Mouse (Mus musculus) midbrain, embryonic 13.5 days (tissue): Measurements from ENCODE around the gene Ralbp1. TPM values are rescaled to one million over a fixed set of nuclear protein-coding genes. Genes with fewer than 3 reads are reported as not detected.
A peak's percentile ranks its signal among the peaks of the same experiment; 100 is the strongest.

Experiments
- ATAC-seq: fragments of 200-750 bp; cut with Nextera tagmentation; 2 replicates; pipeline ENCODE4 v1.8.0; 2017; ENCODE audit warnings: mild to moderate bottlenecking, moderate TSS enrichment, moderate library complexity
- H3K27ac ChIP-seq: fragments of 300-500 bp; sonication (generic); 2 replicates; pipeline ENCODE4 v1.5.1; 2015; ENCODE audit warnings: inconsistent platforms, mild to moderate bottlenecking, moderate library complexity
- H3K27me3 ChIP-seq: fragments of 300-500 bp; sonication (generic); 2 replicates; pipeline ENCODE4 v1.6.1; 2015; ENCODE audit warnings: mild to moderate bottlenecking, inconsistent platforms
- H3K36me3 ChIP-seq: fragments of 300-500 bp; sonication (generic); 2 replicates; pipeline ENCODE4 v1.6.1; 2015; ENCODE audit warnings: mild to moderate bottlenecking, inconsistent platforms
- H3K4me1 ChIP-seq: fragments of 300-500 bp; sonication (generic); replicated peaks from 2 replicates; pipeline ENCODE4 v1.6.1; 2015; ENCODE audit warnings: inconsistent platforms
- H3K4me2 ChIP-seq: fragments of 300-500 bp; sonication (generic); replicated peaks from 2 replicates; pipeline ENCODE4 v1.6.1; 2015; ENCODE audit warnings: moderate library complexity, mild to moderate bottlenecking, inconsistent platforms
- H3K4me3 ChIP-seq: fragments of 300-500 bp; sonication (generic); replicated peaks from 2 replicates; pipeline ENCODE4 v1.5.1; 2015; ENCODE audit warnings: mild to moderate bottlenecking, inconsistent platforms
- H3K9ac ChIP-seq: fragments of 300-500 bp; sonication (generic); replicated peaks from 2 replicates; pipeline ENCODE4 v1.6.1; 2015; ENCODE audit warnings: mild to moderate bottlenecking, inconsistent platforms
- H3K9me3 ChIP-seq: fragments of 300-500 bp; sonication (generic); 2 replicates; pipeline ENCODE4 v1.6.1; 2016; ENCODE audit warnings: mild to moderate bottlenecking, inconsistent platforms
- WGBS: fragments of 180-500 bp; shearing (Covaris S2); methylation state at CpG from one replicate; pipeline ENCODE4 v1.1.7; 2015; 5-methylcytosine and 5-hydroxymethylcytosine counted together
- polyA plus RNA-seq: library from polyadenylated mRNA; unstranded; fragments of >200 nt; fragmentation: Nextera tagmentation; extraction: Ambion mirVana; gene quantifications from 2 replicates; pipeline ENCODE4 v1.2.1, GENCODE M21; 2015

Ralbp1 gene
- polyA plus RNA-seq, 1 experiment from 2014 or later = 49.8 TPM

DNA sequence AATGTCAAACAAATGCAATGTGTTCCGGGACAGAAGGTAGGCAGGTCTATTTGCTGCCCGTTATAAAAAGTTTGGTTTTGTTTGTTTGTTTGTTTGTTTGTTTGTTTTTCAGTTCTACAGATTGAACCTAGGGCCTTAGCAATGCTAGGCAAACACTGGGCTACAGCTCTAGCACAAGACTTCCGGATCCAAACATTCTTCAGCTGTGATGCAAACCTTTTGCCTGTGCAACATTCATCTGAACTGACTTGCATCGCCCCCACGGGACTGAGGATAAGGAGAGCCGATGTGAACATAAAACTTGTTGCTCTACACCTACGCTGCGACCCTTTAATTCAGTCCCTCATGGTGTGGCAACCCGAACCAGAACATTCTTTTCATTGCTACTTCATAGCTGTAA is 973 bp upstream of the Ralbp1 start:
- Histone ChIP-seq H3K36me3 (no peaks in the 10 kb centered on the region), H3K4me2 (peak overlapping the region; percentile 96), H3K9ac (peak overlapping the region; percentile 76), H3K9me3 (no peaks in the 10 kb centered on the region), H3K27ac (peak overlapping the region; percentile 92), H3K27me3 (no peaks in the 10 kb centered on the region), H3K4me3 (peak overlapping the region; percentile 98), H3K4me1 (peaks cover 36% of the 10 kb centered on the region)
- ATAC-seq = no peak
- 83% methylated on average over 9 of the region's 9 CpGs for WGBS

GRCm38 (mm10) chr17:65885398-65885696 is 251 bp downstream of the Ralbp1 start:
- WGBS = 0% methylated on average over 11 of the region's 11 CpGs
- no peak for ATAC-seq

GRCm38 (mm10) chr17:65884691-65885397 is 754 bp downstream of the Ralbp1 start:
- peak overlapping the region; percentile 92 for H3K27ac ChIP-seq
- under 1% methylated on average over 63 of the region's 67 CpGs for WGBS
- H3K4me3 ChIP-seq = peak overlapping the region; percentile 98
- peak overlapping the region; percentile 94 for H3K9ac ChIP-seq
- ATAC-seq = peak; percentile 100
- H3K9me3 ChIP-seq = no peaks in the 10 kb centered on the region
- H3K36me3 ChIP-seq = no peaks in the 10 kb centered on the region
- H3K27me3 ChIP-seq = no peaks in the 10 kb centered on the region
- H3K4me1 ChIP-seq = peaks cover 36% of the 10 kb centered on the region
- H3K4me2 ChIP-seq = peak overlapping the region; percentile 96

More at GRCm38 (mm10) chr17:65885398-65885696, 251 bp downstream of the Ralbp1 start:
- H3K36me3 ChIP-seq = no peaks in the 10 kb centered on the region
- peak overlapping the region; percentile 98 for H3K4me3 ChIP-seq
- H3K4me2 ChIP-seq = peak overlapping the region; percentile 96
- no peaks in the 10 kb centered on the region for H3K9me3 ChIP-seq
- H3K9ac ChIP-seq = peak overlapping the region; percentile 76
- no peaks in the 10 kb centered on the region for H3K27me3 ChIP-seq
- peak overlapping the region; percentile 92 for H3K27ac ChIP-seq
- peaks cover 36% of the 10 kb centered on the region for H3K4me1 ChIP-seq

DNA sequence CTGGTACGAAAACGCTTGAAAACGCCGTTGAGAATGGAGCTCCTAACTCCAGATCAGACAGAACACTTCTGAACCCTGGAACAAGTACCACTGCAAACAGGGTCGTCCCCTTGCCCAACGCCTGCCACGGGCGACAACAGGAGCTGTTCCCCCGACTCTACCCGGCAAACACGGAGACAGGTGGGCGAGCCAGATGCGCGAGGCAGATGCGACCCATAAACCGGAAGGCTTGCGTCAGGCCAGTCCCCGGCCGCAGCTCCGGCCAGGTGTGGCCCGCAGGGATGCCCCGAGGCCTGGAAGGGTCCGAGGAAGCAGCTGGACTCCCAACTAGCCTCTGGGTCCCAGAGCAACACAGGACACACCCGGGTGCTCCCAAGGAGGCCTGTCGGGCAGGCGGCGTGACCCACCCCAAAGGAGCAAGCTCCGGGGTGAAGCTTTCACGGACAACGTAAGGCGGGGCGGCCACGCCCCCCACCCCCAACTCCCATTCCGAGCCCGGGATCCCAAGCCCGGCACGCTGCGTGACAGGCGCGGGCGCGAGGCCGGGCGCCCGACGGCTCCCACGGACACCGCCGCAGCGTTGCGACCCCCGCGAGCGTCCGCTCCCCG is 1.4 kb downstream of the Ralbp1 start:
- Histone ChIP-seq H3K27me3 (no peaks in the 10 kb centered on the region), H3K9ac (peak overlapping the region; percentile 94), H3K4me3 (peak overlapping the region; percentile 98), H3K9me3 (no peaks in the 10 kb centered on the region), H3K36me3 (no peaks in the 10 kb centered on the region), H3K4me2 (peak overlapping the region; percentile 96), H3K27ac (peak overlapping the region; percentile 92), H3K4me1 (peaks cover 36% of the 10 kb centered on the region)
- WGBS = under 1% methylated on average over 54 of the region's 56 CpGs
- peak; percentile 52; the same call in 1 of the 2 replicates for ATAC-seq

DNA sequence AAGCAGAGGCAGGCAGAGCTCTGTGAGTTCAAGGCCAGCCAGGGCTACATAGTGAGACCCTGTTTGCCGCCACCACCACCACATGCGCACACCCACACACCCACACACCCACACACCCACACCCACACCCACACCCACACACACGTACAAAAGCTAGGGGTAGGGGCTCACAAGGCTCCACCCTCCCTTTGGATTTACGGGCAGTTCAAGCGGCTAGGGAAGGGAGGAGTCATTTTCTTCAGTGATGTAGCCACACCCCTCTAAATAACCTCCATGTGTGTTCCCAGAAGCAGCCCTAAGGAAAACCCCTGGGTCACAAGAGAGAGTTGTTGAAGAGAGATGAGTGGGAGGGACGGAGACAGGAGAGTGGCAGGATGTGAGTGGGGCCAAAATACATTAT is 8.6 kb downstream of the Ralbp1 start:
- H3K27me3 ChIP-seq = no peaks in the 10 kb centered on the region

DNA sequence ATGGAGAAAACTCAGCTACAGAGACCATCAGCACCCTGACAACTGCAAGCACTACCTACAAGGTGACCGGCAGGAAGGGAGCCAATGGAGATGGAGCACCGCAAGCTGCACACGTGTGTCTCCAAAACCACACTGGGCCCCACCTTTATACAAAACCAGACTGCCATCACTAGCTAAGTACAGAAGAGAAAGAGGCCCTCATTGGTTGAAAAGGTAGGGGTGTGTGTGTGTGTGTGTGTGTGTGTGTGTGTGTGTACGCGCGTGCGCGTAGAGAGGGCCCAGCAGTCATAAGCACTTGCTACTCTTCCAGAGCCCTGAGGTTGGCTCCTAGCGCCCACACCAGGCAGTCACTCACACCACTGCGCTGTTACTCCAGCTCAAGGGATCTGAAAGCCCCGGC is 11.8 kb downstream of the Ralbp1 start:
- 94% methylated on average over 11 of the region's 11 CpGs for WGBS

More for the DNA sequence above, 8.6 kb downstream of the Ralbp1 start:
- Histone ChIP-seq H3K27ac (no peak overlapping the region), H3K4me2 (no peak overlapping the region), H3K36me3 (no peaks in the 10 kb centered on the region), H3K4me3 (no peak overlapping the region), H3K9me3 (no peaks in the 10 kb centered on the region), H3K4me1 (peaks cover 14% of the 10 kb centered on the region), H3K9ac (no peak overlapping the region)
- no peak for ATAC-seq
- 86% methylated on average over 6 of the region's 6 CpGs for WGBS

DNA sequence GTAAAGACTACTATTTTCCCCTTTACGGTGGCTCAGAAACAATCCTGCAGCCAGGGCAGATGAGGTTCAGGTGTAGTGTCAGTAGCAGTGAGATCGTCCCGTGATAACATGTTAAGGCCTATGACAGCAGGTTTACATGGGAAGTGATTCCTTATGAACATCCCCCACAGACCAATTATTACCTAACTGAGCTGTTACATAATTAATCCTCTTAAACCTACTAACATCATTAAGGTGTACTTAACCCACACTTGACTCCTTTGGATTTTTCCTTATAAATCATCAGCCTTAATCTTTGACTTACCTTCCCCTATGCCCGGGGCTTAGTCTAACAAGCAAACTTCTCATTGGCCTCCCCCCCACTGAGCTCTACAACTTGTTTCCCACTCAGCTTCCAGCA is 12.4 kb downstream of the Ralbp1 start:
- 80% methylated on average over 4 of the region's 4 CpGs for WGBS
- Histone ChIP-seq H3K27me3 (no peaks in the 10 kb centered on the region), H3K9ac (0 out of 2 replicates have a peak overlapping the region, but pooled peaks have one; percentile 10), H3K4me2 (no peak overlapping the region), H3K4me3 (no peak overlapping the region), H3K36me3 (no peaks in the 10 kb centered on the region), H3K27ac (no peak overlapping the region; the same call in 1 of the 2 replicates), H3K9me3 (no peaks in the 10 kb centered on the region), H3K4me1 (peaks cover 20% of the 10 kb centered on the region)
- ATAC-seq = no peak

More for the DNA sequence above, 11.8 kb downstream of the Ralbp1 start:
- Histone ChIP-seq H3K27me3 (no peaks in the 10 kb centered on the region), H3K27ac (no peak overlapping the region), H3K4me3 (no peak overlapping the region), H3K4me2 (no peak overlapping the region), H3K9ac (no peak overlapping the region), H3K36me3 (no peaks in the 10 kb centered on the region), H3K4me1 (peaks cover 20% of the 10 kb centered on the region), H3K9me3 (no peaks in the 10 kb centered on the region)
- ATAC-seq = peak; percentile 7; the same call in 1 of the 2 replicates

GRCm38 (mm10) chr17:65872652-65873051 is 12.9 kb downstream of the Ralbp1 start:
- Histone ChIP-seq H3K4me2 (no peak overlapping the region), H3K9ac (0 out of 2 replicates have a peak overlapping the region, but pooled peaks have one; percentile 23), H3K9me3 (no peaks in the 10 kb centered on the region), H3K4me1 (peaks cover 20% of the 10 kb centered on the region), H3K27ac (no peak overlapping the region; the same call in 1 of the 2 replicates), H3K36me3 (peaks cover under 1% of the 10 kb centered on the region; the same call in 1 of the 2 replicates), H3K4me3 (no peak overlapping the region), H3K27me3 (no peaks in the 10 kb centered on the region)
- ATAC-seq = peak; percentile 38; the same call in 1 of the 2 replicates
- WGBS = 24% methylated on average over 6 of the region's 6 CpGs

- Histone ChIP-seq H3K4me2 (no peak overlapping the region), H3K27ac (peak overlapping the region; percentile 30; the same call in 1 of the 2 replicates), H3K9me3 (no peaks in the 10 kb centered on the region), H3K27me3 (no peaks in the 10 kb centered on the region), H3K9ac (0 out of 2 replicates have a peak overlapping the region, but pooled peaks have one; percentile 23), H3K4me3 (no peak overlapping the region), H3K4me1 (peaks cover 20% of the 10 kb centered on the region), H3K36me3 (peaks cover 6% of the 10 kb centered on the region)
- 74% methylated on average over 6 of the region's 6 CpGs for WGBS
- no peak for ATAC-seq
These were observed 13.5 kb downstream of the Ralbp1 start for GRCm38 (mm10) chr17:65872051-65872450.

GRCm38 (mm10) chr17:65871641-65872041 is 14.0 kb downstream of the Ralbp1 start:
- Histone ChIP-seq H3K4me3 (no peak overlapping the region), H3K36me3 (peaks cover 10% of the 10 kb centered on the region), H3K9me3 (no peaks in the 10 kb centered on the region), H3K27me3 (no peaks in the 10 kb centered on the region), H3K9ac (0 out of 2 replicates have a peak overlapping the region, but pooled peaks have one; percentile 23), H3K27ac (0 out of 2 replicates have a peak overlapping the region, but pooled peaks have one; percentile 30), H3K4me2 (no peak overlapping the region), H3K4me1 (peaks cover 20% of the 10 kb centered on the region)
- ATAC-seq = no peak
- 55% methylated on average over 5 of the region's 5 CpGs for whole genome bisulfite sequencing

DNA sequence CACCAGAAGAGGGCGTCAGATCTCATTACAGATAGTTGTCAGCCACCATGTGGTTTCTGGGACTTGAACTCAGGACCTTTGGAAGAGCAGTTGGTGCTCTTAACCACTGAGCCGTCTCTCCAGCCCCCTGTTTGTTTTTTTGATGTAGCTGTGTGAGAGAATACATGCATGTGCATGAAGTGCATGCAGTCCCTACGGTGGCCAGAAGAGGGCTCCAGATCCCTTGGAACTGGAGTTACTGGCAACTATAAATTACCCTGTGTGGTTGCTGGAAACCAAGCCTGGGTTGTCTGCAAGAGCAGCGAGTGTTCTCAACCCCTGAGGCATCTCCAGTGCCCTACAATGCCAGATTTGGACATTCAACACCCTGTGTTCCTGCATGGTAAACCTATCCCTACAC is 15.5 kb downstream of the Ralbp1 start:
- Histone ChIP-seq H3K27me3 (no peaks in the 10 kb centered on the region), H3K4me3 (no peak overlapping the region), H3K36me3 (peaks cover 17% of the 10 kb centered on the region), H3K27ac (no peak overlapping the region), H3K9ac (no peak overlapping the region), H3K9me3 (no peaks in the 10 kb centered on the region), H3K4me2 (no peak overlapping the region), H3K4me1 (peaks cover 20% of the 10 kb centered on the region)
- 42% methylated on average over 4 of the region's 4 CpGs for WGBS
- no peak for ATAC-seq

- H3K36me3 ChIP-seq = peaks cover 17% of the 10 kb centered on the region
- no peak overlapping the region for H3K9ac ChIP-seq
- H3K4me2 ChIP-seq = no peak overlapping the region
- H3K4me1 ChIP-seq = peaks cover 20% of the 10 kb centered on the region
- no peak overlapping the region for H3K27ac ChIP-seq
- no peak for ATAC-seq
- no peak overlapping the region for H3K4me3 ChIP-seq
- no peaks in the 10 kb centered on the region for H3K27me3 ChIP-seq
- 93% methylated on average over 10 of the region's 10 CpGs for WGBS
- no peaks in the 10 kb centered on the region for H3K9me3 ChIP-seq
These were observed 15.9 kb downstream of the Ralbp1 start for GRCm38 (mm10) chr17:65869720-65870119.
